Mouse (Mus musculus) CH12.LX (cell line): ENCODE data around the gene 2210016L21Rik. TPM values are rescaled to one million over a fixed set of nuclear protein-coding genes. Genes with fewer than 3 reads are reported as not detected.

Experiments
- DNase-seq: peaks from one replicate; pipeline ENCODE4 v3.0.0-alpha.2; 2013; ENCODE audit errors: extremely low read depth
- H3K27ac ChIP-seq: 2 replicates; pipeline ENCODE4 v1.5.1; 2012; ENCODE audit warnings: low read depth, mild to moderate bottlenecking, control low read depth, moderate library complexity; ENCODE audit not compliant: insufficient read depth
- H3K27me3 ChIP-seq: replicated peaks from 2 replicates; pipeline ENCODE3; 2012; ENCODE audit warnings: inconsistent platforms
- H3K36me3 ChIP-seq, 2 experiments: replicated peaks in 1 of 2; 2 replicates each; pipeline versions ENCODE3 to v1.6.1; 2012; ENCODE audit warnings: inconsistent platforms in 1 of 2, low read length in 1 of 2, mild to moderate bottlenecking in 1 of 2, mixed read lengths in 1 of 2, moderate library complexity in 1 of 2; ENCODE audit not compliant: control insufficient read depth in 1 of 2, insufficient read depth in 1 of 2
- H3K4me1 ChIP-seq, 2 experiments: 2 replicates each; pipeline ENCODE4 v1.6.1; 2012; ENCODE audit warnings: inconsistent platforms in 1 of 2, moderate library complexity in 1 of 2; ENCODE audit not compliant: insufficient read depth in 2 of 2, control insufficient read depth in 1 of 2
- H3K4me2 ChIP-seq: 2 replicates; pipeline ENCODE4 v1.6.1; 2012; ENCODE audit warnings: low read depth, mild to moderate bottlenecking, control low read depth; ENCODE audit not compliant: poor library complexity, insufficient read depth, severe bottlenecking
- H3K4me3 ChIP-seq, 3 experiments: fragments of 150-350 bp in 1 of 3; sonication (generic) in 1 of 3; replicated peaks in 1 of 3; 2 replicates each; pipeline versions ENCODE3 to v1.5.1; 2011 to 2012; ENCODE audit warnings: low read depth in 2 of 3, low read length in 2 of 3, mild to moderate bottlenecking in 2 of 3, moderate library complexity in 2 of 3, control low read depth in 1 of 3, improper control_type of control experiment in 1 of 3, inconsistent platforms in 1 of 3, mixed read lengths in 1 of 3; ENCODE audit not compliant: poor library complexity in 1 of 3
- H3K79me2 ChIP-seq: replicated peaks from 2 replicates; pipeline ENCODE4 v1.6.1; 2012; ENCODE audit warnings: mild to moderate bottlenecking, moderate library complexity; ENCODE audit not compliant: control insufficient read depth, poor library complexity, insufficient read depth, severe bottlenecking; ENCODE audit errors: extremely low read depth
- H3K9ac ChIP-seq: 2 replicates; pipeline ENCODE4 v1.6.1; 2012; ENCODE audit warnings: low read depth, mild to moderate bottlenecking, control low read depth, moderate library complexity; ENCODE audit not compliant: insufficient read depth
- H3K9me3 ChIP-seq: replicated peaks from 2 replicates; pipeline ENCODE3; 2012; ENCODE audit warnings: low read length, inconsistent platforms, mixed read lengths
- BHLHE40 ChIP-seq: IDR thresholded peaks from 2 replicates; pipeline ENCODE4 v1.6.1; 2011; ENCODE audit warnings: mild to moderate bottlenecking, low read depth, low read length, improper control_type of control experiment
- CHD1 ChIP-seq: IDR thresholded peaks from 2 replicates; pipeline ENCODE4 v1.6.1; 2012; ENCODE audit warnings: low read depth, low read length, improper control_type of control experiment, inconsistent platforms
- CHD2 ChIP-seq: IDR thresholded peaks from 2 replicates; pipeline ENCODE4 v1.6.1; 2011; ENCODE audit warnings: low read length, improper control_type of control experiment
- CTCF ChIP-seq, 2 experiments: IDR thresholded peaks in 1 of 2; conservative IDR thresholded peaks in 1 of 2; 2 replicates each; pipeline ENCODE4 v1.5.1; 2011 to 2012; ENCODE audit warnings: low read depth in 2 of 2, low read length in 2 of 2, improper control_type of control experiment in 1 of 2, inconsistent platforms in 1 of 2, mild to moderate bottlenecking in 1 of 2, moderate library complexity in 1 of 2
- E2F4 ChIP-seq: IDR thresholded peaks from 2 replicates; pipeline ENCODE4 v1.6.1; 2011; ENCODE audit warnings: low read depth, low read length, improper control_type of control experiment; ENCODE audit not compliant: insufficient replicate concordance
- ETS1 ChIP-seq: conservative IDR thresholded peaks from 2 replicates; pipeline ENCODE4 v1.6.1; 2012; ENCODE audit warnings: low read depth, mild to moderate bottlenecking, inconsistent platforms, low read length, improper control_type of control experiment, moderate library complexity
- HCFC1 ChIP-seq: IDR thresholded peaks from 2 replicates; pipeline ENCODE4 v1.6.1; 2012; ENCODE audit warnings: low read depth, mild to moderate bottlenecking, inconsistent platforms, low read length, improper control_type of control experiment
- JUN ChIP-seq: IDR thresholded peaks from 2 replicates; pipeline ENCODE4 v1.6.1; 2011; ENCODE audit warnings: low read depth, mild to moderate bottlenecking, low read length, improper control_type of control experiment, moderate library complexity; ENCODE audit not compliant: insufficient read depth
- JUND ChIP-seq: conservative IDR thresholded peaks from 2 replicates; pipeline ENCODE4 v1.6.1; 2011; ENCODE audit warnings: low read depth, low read length, improper control_type of control experiment
- MAX ChIP-seq: IDR thresholded peaks from 2 replicates; pipeline ENCODE4 v1.6.1; 2011; ENCODE audit warnings: low read length, improper control_type of control experiment
- MXI1 ChIP-seq: IDR thresholded peaks from 2 replicates; pipeline ENCODE4 v1.6.1; 2011; ENCODE audit warnings: mild to moderate bottlenecking, low read depth, low read length, improper control_type of control experiment
- MYC ChIP-seq: IDR thresholded peaks from 2 replicates; pipeline ENCODE4 v1.6.1; 2011; ENCODE audit warnings: low read depth, mild to moderate bottlenecking, improper control_type of control experiment, low read length
- NELFE ChIP-seq: IDR thresholded peaks from 2 replicates; pipeline ENCODE4 v1.6.1; 2011; ENCODE audit warnings: low read depth, low read length, improper control_type of control experiment
- POLR2AphosphoS2 ChIP-seq: IDR thresholded peaks from 2 replicates; pipeline ENCODE4 v1.6.1; 2011; ENCODE audit warnings: low read depth, low read length, improper control_type of control experiment
- SIN3A ChIP-seq: IDR thresholded peaks from 2 replicates; pipeline ENCODE4 v1.6.1; 2012; ENCODE audit warnings: low read length, improper control_type of control experiment, inconsistent platforms
- ZNF384 ChIP-seq: IDR thresholded peaks from 2 replicates; pipeline ENCODE4 v1.6.1; 2012; ENCODE audit warnings: low read depth, low read length, improper control_type of control experiment, inconsistent platforms
- dilution Hi-C: fragments of 300-500 bp; cut with MboI; formaldehyde crosslinking; loops from 2 replicates; pipeline ENCODE4 v1.14.3; 2020; ENCODE audit warnings: low sequenced_read_pairs; ENCODE audit not compliant: extremely low pct_unique_long_range_greater_than_20kb, extremely low pct_ligation_motif_present
- in situ Hi-C: fragments of 300-500 bp; cut with MboI; formaldehyde crosslinking; loops from 3 replicates; pipeline ENCODE4 v1.14.3; 2019; ENCODE audit warnings: low sequenced_read_pairs, low pct_ligation_motif_present, low pct_unique_long_range_greater_than_20kb, mixed read lengths
- polyA plus RNA-seq: library from polyadenylated mRNA; unstranded; fragments of >175 nt; gene quantifications from 2 replicates; pipeline ENCODE4 v1.2.1, GENCODE M21; 2012; ENCODE audit warnings: low read depth; ENCODE audit not compliant: insufficient read length
- total RNA-seq, 2 experiments: library from RNA; depleted of rRNA; stranded (reverse); fragments of 300-350 nt in 1 of 2; fragments of >200 nt in 1 of 2; gene quantifications; 2 replicates each; pipeline ENCODE4 v1.2.3; 2012 to 2014

Gene 2210016L21Rik
- total and polyA plus RNA-seq, 3 experiments: 11.5 to 32.5 (median 21.6) TPM

DNA sequence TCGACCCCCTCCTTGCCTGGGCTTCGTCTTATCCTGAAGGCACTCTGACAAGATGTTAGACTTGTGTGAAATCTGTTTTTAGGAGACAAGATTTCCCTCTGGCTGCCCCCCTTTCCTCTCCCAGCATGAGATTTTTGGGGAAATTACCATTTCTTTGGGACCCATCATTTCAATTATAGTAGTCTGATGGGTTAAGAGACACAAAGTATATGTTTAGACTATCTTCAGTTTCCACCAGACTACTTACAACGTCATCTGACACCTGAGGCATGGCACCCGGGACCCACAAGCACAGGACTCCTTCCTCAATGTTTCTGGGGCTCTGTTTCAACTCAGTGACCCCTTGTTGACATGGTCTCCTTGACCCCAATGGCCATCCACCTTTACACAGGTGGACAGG is 46.4 kb upstream of the 2210016L21Rik start:
- H3K4me2 ChIP-seq: no peak overlapping the region
- dilution Hi-C loops: no loop called here

GRCm38 (mm10) chr5:114896688-114897373 is 45.1 kb upstream of the 2210016L21Rik start, which contains the start of gene Oasl2:
TSS of gene Oasl2 (plus strand) at chr5:114896936.
- TF ChIP-seq NELFE (no peak), ZNF384 (peak; percentile 59; the same call in 1 of the 2 replicates)
- H3K4me3 ChIP-seq: peak within 1 kb of the TSS in 1 of 3 experiments; percentile 35
- in situ Hi-C loops (no loop called here), dilution Hi-C loops (no loop called here)
- H3K36me3 ChIP-seq: no peaks in the 10 kb centered on the region
- H3K4me2 ChIP-seq: peak within 1 kb of the TSS; percentile 70
- peaks cover 4% of the 10 kb centered on the region for H3K27me3 ChIP-seq
- H3K4me1 ChIP-seq: peaks cover 4 to 15% of the 10 kb centered on the region in 2 experiments; a peak in 3 of 4 replicates
- H3K27ac ChIP-seq: no peak within 1 kb of the TSS
- no peak for DNase-seq
- H3K9me3 ChIP-seq: no peaks in the 10 kb centered on the region
- no peak within 1 kb of the TSS for H3K9ac ChIP-seq
- no peaks in the 10 kb centered on the region for H3K79me2 ChIP-seq

More for the DNA sequence above, 46.4 kb upstream of the 2210016L21Rik start:
- Histone ChIP-seq H3K4me1 (peaks cover 4 to 15% of the 10 kb centered on the region in 2 experiments; a peak in 3 of 4 replicates), H3K79me2 (no peaks in the 10 kb centered on the region), H3K27me3 (peaks cover 4% of the 10 kb centered on the region), H3K9me3 (no peaks in the 10 kb centered on the region), H3K9ac (no peak overlapping the region), H3K36me3 (no peaks in the 10 kb centered on the region), H3K4me3 (no peak overlapping the region), H3K27ac (no peak overlapping the region)
- no peak for TF ChIP-seq BHLHE40
- no peak for TF ChIP-seq MAX
- no peak for TF ChIP-seq POLR2AphosphoS2
- TF ChIP-seq JUN: no peak
- no peak for TF ChIP-seq CHD2
- no peak for TF ChIP-seq SIN3A
- TF ChIP-seq CHD1: no peak
- TF ChIP-seq ZNF384: no peak
- no peak for TF ChIP-seq JUND
- TF ChIP-seq CTCF (conservative IDR thresholded peaks at IDR 0.05 in 1 of 2, IDR thresholded peaks at IDR 0.05 in 1 of 2; ENCODE audit: low read depth in 2 of 2, low read length in 2 of 2): no peak
- TF ChIP-seq HCFC1: no peak
- TF ChIP-seq MYC: no peak
- no peak for TF ChIP-seq ETS1
- no peak for TF ChIP-seq E2F4
- TF ChIP-seq MXI1: no peak
- DNase-seq: no peak
- in situ Hi-C loops: no loop called here
